Comparison of ENCODE assay signal across 8 mouse cellular contexts in the genomic region with DNA sequence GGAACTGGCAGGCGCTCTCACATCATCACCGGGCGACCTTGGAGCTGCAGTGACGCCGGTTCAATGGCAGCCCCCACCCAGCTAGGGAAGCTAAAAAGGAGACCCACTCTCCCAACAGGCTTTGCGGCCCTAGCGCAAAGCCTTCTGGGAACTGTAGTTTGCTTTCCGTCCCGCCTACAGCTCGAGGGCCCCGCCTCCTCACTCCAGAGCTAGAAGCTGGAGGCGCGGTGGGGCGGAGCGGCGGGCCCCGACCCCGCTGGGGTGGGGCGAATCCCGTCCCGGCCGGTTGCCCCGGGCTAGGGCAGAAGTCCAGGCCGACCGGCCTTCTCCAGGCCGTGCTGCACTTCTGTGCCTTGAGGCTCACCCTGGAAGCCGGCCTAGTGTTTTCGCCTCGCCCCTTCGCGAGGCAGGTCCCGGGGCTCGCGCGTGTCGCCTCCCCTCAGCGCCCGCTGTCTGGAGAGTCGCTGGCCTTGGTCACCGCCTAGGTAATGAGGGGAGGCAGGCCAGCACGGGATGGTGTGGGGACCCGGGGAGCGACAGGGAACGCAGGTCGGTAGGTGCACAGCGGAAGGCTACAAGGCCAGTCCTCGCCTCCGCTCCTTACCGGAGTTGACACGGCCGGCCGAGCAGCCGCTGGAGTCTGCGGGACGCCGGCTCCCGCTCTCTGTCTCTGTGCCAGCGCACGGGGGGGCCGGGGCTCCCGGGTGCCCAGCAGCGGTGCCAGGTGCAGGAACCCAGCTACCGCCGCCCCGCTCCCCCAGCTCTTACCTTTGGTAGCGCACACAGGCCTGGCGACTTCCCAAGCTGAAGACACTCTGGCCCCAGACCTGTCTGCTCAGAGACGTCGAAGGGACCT. TPM values are rescaled to one million over a fixed set of nuclear protein-coding genes. Genes with fewer than 3 reads are reported as not detected.
DNase-seq lines count a peak whose midpoint lies in the region; ATAC-seq lines count a peak whose summit lies in the region.

A gene (minus strand): TSS at position 65 of the 856 bp plus-strand sequence.
A gene (plus strand): TSS at position 157 of the 856 bp plus-strand sequence.

- peaks cover 19% of the 10 kb centered on the region for H3K4me1 ChIP-seq in intestine, embryonic 14.5 days (replicated peaks; ENCODE audit: control insufficient read depth, insufficient read depth, low read length)

- peak; percentile 97 for ATAC-seq in intestine, embryonic 14.5 days (replicated peaks; ENCODE audit: low FRiP score, low TSS enrichment, low read depth)

- peak within 1 kb of the TSS; percentile 69 for H3K27ac ChIP-seq in intestine, embryonic 14.5 days (ENCODE audit: low read depth)

- H3K36me3 ChIP-seq in intestine, embryonic 14.5 days (ENCODE audit: control insufficient read depth, insufficient read depth, low read length), result peaks cover 6% of the 10 kb centered on the region; the same call in 1 of the 2 replicates

- H3K9ac ChIP-seq in intestine, embryonic 14.5 days (ENCODE audit: low read length), result peak within 1 kb of the TSS; percentile 87

- DNase-seq in adrenal gland, adult (ENCODE audit: inconsistent age in 2 of 2, low spot score in 1 of 2), result peak; percentile 97 to 99
- DNase-seq in embryo, embryonic 10.5 days (ENCODE audit: low spot score), result peak; percentile 99
- DNase-seq in gastrocnemius, postnatal 25 days, result peak; percentile 95
- DNase-seq in intestine, embryonic 14.5 days (ENCODE audit: low spot score), result peak; percentile 94
- DNase-seq in left cerebral cortex, postnatal 14 days (ENCODE audit: low spot score in 2 of 2), result peak; percentile 96 to 97
- DNase-seq in mesoderm, embryonic 11.5 days (ENCODE audit: low read depth, low spot score), result peak; percentile 97
- DNase-seq in right cerebral cortex, postnatal 36 days (ENCODE audit: low spot score in 2 of 2), result peak; percentile 94 to 95
- peak; percentile 97 for DNase-seq in yolk sac, embryonic 10.5 days (ENCODE audit: low spot score)

- WGBS in intestine, embryonic 14.5 days, result under 1% methylated on average over 69 of the region's 69 CpGs

- no peaks in the 10 kb centered on the region for H3K27me3 ChIP-seq in intestine, embryonic 14.5 days (replicated peaks; ENCODE audit: control insufficient read depth, insufficient read depth, low read length)

- peak within 1 kb of the TSS; percentile 65 for H3K4me3 ChIP-seq in intestine, embryonic 14.5 days (ENCODE audit: low read depth, low read length)

- intact Hi-C loops in left cerebral cortex, postnatal 14 days (cut with DNase I), result no loop called here

- peak within 1 kb of the TSS; percentile 80 for H3K4me2 ChIP-seq in intestine, embryonic 14.5 days (ENCODE audit: low read length)

- H3K9me3 ChIP-seq in intestine, embryonic 14.5 days (ENCODE audit: control insufficient read depth, low read length), result no peaks in the 10 kb centered on the region

RNA-seq across cellular contexts. Expression of the first gene that starts in this region (rescaled TPM):
- 10 to 100 TPM; 76.4 to 87.9 TPM for total RNA-seq in gastrocnemius, postnatal 25 days (2021)
- 12.0 and 13.9 TPM in 2 replicates for polyA plus RNA-seq in intestine, embryonic 14.5 days (2014; fragmentation: Nextera tagmentation; extraction: Ambion mirVana)
- total RNA-seq in left cerebral cortex, postnatal 14 days (2021), result 100 to 1,000 TPM; 186 to 202 TPM

RNA-seq across cellular contexts. Expression of the second gene that starts in this region (rescaled TPM):
- total RNA-seq in gastrocnemius, postnatal 25 days (2021), result 100 to 1,000 TPM; 116 to 123 TPM
- 26.4 and 29.2 TPM in 2 replicates for polyA plus RNA-seq in intestine, embryonic 14.5 days (2014; fragmentation: Nextera tagmentation; extraction: Ambion mirVana)
- total RNA-seq in left cerebral cortex, postnatal 14 days (2021), result 10 to 100 TPM; 62.2 to 81.1 TPM

Comparison
In these comparisons a context has a peak if more than half of its experiments do, and no peak if none do; other contexts are left out.
1. Peak in every context shown above with its lines: DNase-seq, ATAC-seq, H3K4me3 ChIP-seq and H3K27ac ChIP-seq.